In the genomic region with DNA sequence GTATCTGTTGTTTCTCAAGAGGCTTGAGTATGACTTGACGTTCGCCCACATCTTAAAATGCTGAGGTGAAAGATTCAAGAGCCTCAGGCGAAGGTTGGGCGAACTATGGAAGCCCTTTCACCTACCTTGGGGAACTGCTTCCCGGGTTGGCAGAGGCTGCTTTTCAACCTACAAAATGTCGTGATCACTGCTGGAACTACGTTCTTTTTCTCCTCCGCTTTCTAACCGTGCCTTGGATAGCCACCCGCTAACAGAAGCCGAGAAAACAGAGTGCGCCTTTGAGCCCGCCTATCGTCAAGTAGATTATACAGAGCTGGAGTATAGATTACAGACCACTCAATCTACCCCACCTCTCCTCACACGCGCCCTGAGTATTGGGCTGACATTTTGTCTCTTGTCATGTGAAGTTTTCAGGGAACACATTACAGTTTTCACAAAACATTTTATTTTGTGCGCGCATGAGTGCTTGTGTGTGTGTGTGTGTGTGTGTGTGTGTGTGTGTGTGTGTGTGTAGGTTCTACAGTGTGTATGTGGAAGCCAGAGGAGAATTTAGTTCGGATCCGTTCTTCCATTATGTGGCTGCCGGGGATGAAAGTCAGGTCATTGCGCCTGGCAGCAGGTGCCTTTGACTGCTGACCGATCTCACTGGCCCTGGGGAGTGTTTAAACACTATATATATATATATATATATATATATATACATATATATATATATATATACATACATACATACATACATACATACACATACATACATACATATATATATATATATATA, we compare ENCODE assay signal across 8 mouse cellular contexts. TPM values are rescaled to one million over a fixed set of nuclear protein-coding genes. Genes with fewer than 3 reads are reported as not detected.
DNase-seq lines count a peak whose midpoint lies in the region; ATAC-seq and TF ChIP-seq lines count a peak whose summit lies in the region.

No protein-coding gene starts in this region.

- peak overlapping the region; percentile 59 for H3K4me3 ChIP-seq in layer of hippocampus, adult 2 months
- H3K4me3 ChIP-seq in forebrain, embryonic 10.5 days, result peak overlapping the region; percentile 53
- peak overlapping the region; percentile 33 for H3K4me3 ChIP-seq in intestine, embryonic 15.5 days (replicated peaks)
- peak overlapping the region; percentile 48 for H3K4me3 ChIP-seq in stomach, embryonic 16.5 days (replicated peaks; ENCODE audit: low read length)

- H3K9ac ChIP-seq in intestine, embryonic 15.5 days, result peak overlapping the region; percentile 23; the same call in 1 of the 2 replicates
- H3K9ac ChIP-seq in stomach, embryonic 16.5 days (ENCODE audit: low read length), result peak overlapping the region; percentile 65

- peak in 1 of 2 experiments; percentile 18 for DNase-seq in layer of hippocampus, adult 2 months (ENCODE audit: low spot score in 2 of 2)
- no peak for DNase-seq in layer of hippocampus, adult 18-20 months (ENCODE audit: low spot score in 2 of 2)
- DNase-seq in T-cell, adult 2 months (ENCODE audit: low spot score), result peak; percentile 18
- DNase-seq in forebrain, embryonic 10.5 days (ENCODE audit: extremely low spot score, low spot score), result no peak
- peak; percentile 13 to 38 for DNase-seq in lung, postnatal 4 days
- no peak for DNase-seq in thymus, postnatal 36 days

- TF ChIP-seq CTCF in layer of hippocampus, adult 2 months (conservative IDR thresholded peaks at IDR 0.05), result no peak

- no peaks in the 10 kb centered on the region for H3K9me3 ChIP-seq in forebrain, embryonic 10.5 days
- no peaks in the 10 kb centered on the region for H3K9me3 ChIP-seq in intestine, embryonic 15.5 days
- no peaks in the 10 kb centered on the region for H3K9me3 ChIP-seq in stomach, embryonic 16.5 days (replicated peaks; ENCODE audit: control insufficient read depth, low read length)

- ATAC-seq in intestine, embryonic 15.5 days, result peak; percentile 67
- ATAC-seq in stomach, embryonic 16.5 days (ENCODE audit: insufficient read depth, low FRiP score), result peak; percentile 65

- 37% methylated on average over 22 of the region's 23 CpGs for WGBS in forebrain, embryonic 10.5 days
- WGBS in intestine, embryonic 15.5 days, result 32% methylated on average over 23 of the region's 23 CpGs
- 32% methylated on average over 23 of the region's 23 CpGs for WGBS in stomach, embryonic 16.5 days

- peaks cover 20% of the 10 kb centered on the region for H3K4me1 ChIP-seq in forebrain, embryonic 10.5 days
- H3K4me1 ChIP-seq in intestine, embryonic 15.5 days (replicated peaks), result 0 out of 2 replicates have a peak, but pooled peaks cover 3% of the 10 kb centered on the region
- 0 out of 2 replicates have a peak, but pooled peaks cover 6% of the 10 kb centered on the region for H3K4me1 ChIP-seq in stomach, embryonic 16.5 days (ENCODE audit: control insufficient read depth, insufficient read depth, low read length)

- no peaks in the 10 kb centered on the region for H3K27me3 ChIP-seq in forebrain, embryonic 10.5 days (ENCODE audit: poor library complexity, severe bottlenecking)
- no peaks in the 10 kb centered on the region for H3K27me3 ChIP-seq in intestine, embryonic 15.5 days (replicated peaks)
- no peaks in the 10 kb centered on the region for H3K27me3 ChIP-seq in stomach, embryonic 16.5 days (ENCODE audit: control insufficient read depth, insufficient read depth, low read length)

- H3K4me2 ChIP-seq in intestine, embryonic 15.5 days (replicated peaks), result peak overlapping the region; percentile 70
- peak overlapping the region; percentile 78 for H3K4me2 ChIP-seq in stomach, embryonic 16.5 days (ENCODE audit: low read depth, low read length)

- H3K36me3 ChIP-seq in forebrain, embryonic 10.5 days (replicated peaks), result no peaks in the 10 kb centered on the region
- H3K36me3 ChIP-seq in intestine, embryonic 15.5 days, result no peaks in the 10 kb centered on the region
- H3K36me3 ChIP-seq in stomach, embryonic 16.5 days (ENCODE audit: control insufficient read depth, insufficient read depth, low read length), result no peaks in the 10 kb centered on the region

- H3K27ac ChIP-seq in layer of hippocampus, adult 2 months, result peak overlapping the region; percentile 54
- peak overlapping the region; percentile 51 for H3K27ac ChIP-seq in forebrain, embryonic 10.5 days
- H3K27ac ChIP-seq in intestine, embryonic 15.5 days, result peak overlapping the region; percentile 76
- peak overlapping the region; percentile 71 for H3K27ac ChIP-seq in stomach, embryonic 16.5 days (ENCODE audit: low read length)

RNA-seq across cellular contexts. Expression of a gene that starts 0.7 kb away (rescaled TPM):
- under 1 TPM; 0.66 to 0.97 TPM for total RNA-seq in layer of hippocampus, adult 2 months (2021)
- 1 to 10 TPM in 1 of 2 experiments, under 1 TPM in 1; 0.76 to 1.1 TPM for total RNA-seq in layer of hippocampus, adult 18-20 months (2021)
- 0.05 TPM in 2 replicates for polyA plus RNA-seq in forebrain, embryonic 10.5 days (2016; fragmentation: Nextera tagmentation; extraction: Ambion mirVana)
- polyA plus RNA-seq in intestine, embryonic 15.5 days (2015; fragmentation: Nextera tagmentation; extraction: Ambion mirVana), result 0.03 and 0.08 TPM in 2 replicates
- 0.05 and 0.10 TPM in 2 replicates for polyA plus RNA-seq in stomach, embryonic 16.5 days (2015; fragmentation: Nextera tagmentation; extraction: Ambion mirVana)

RNA-seq across cellular contexts. Expression of a gene that starts 26.0 kb away (rescaled TPM):
- total RNA-seq in layer of hippocampus, adult 2 months (2021), result 100 to 1,000 TPM; 137 to 145 TPM
- 100 to 1,000 TPM; 136 to 147 TPM for total RNA-seq in layer of hippocampus, adult 18-20 months (2021)
- 166 and 178 TPM in 2 replicates for polyA plus RNA-seq in forebrain, embryonic 10.5 days (2016; fragmentation: Nextera tagmentation; extraction: Ambion mirVana)
- polyA plus RNA-seq in intestine, embryonic 15.5 days (2015; fragmentation: Nextera tagmentation; extraction: Ambion mirVana), result 290 and 308 TPM in 2 replicates
- polyA plus RNA-seq in stomach, embryonic 16.5 days (2015; fragmentation: Nextera tagmentation; extraction: Ambion mirVana), result 197 and 205 TPM in 2 replicates

Comparison
In these comparisons a context has a peak if more than half of its experiments do, and no peak if none do; other contexts are left out.
1. DNase-seq: peak in T-cell, adult 2 months (single experiment) and lung, postnatal 4 days (2 of 2); none in layer of hippocampus, adult 18-20 months (0 of 2), forebrain, embryonic 10.5 days (single experiment) and thymus, postnatal 36 days (0 of 2).
2. Peak in every context shown above with its lines, with median percentiles within 50 percentile points of each other: H3K27ac ChIP-seq and H3K4me3 ChIP-seq.